Mouse (Mus musculus): Measurements from ENCODE around the gene Coro2b. TPM values are rescaled to one million over a fixed set of nuclear protein-coding genes. Genes with fewer than 3 reads are reported as not detected.

Gene Coro2b
- total RNA-seq (2021) = 10 to 100 TPM; 17.9 to 20.3 TPM

- DNase-seq = peak; percentile 78 to 81
- intact Hi-C loops (cut with DNase I) = loop anchor here (2.0 kb wide), 1 partner anchor 60 kb away; no protein-coding TSS in a partner anchor
Observed at GRCm38 (mm10) chr9:62536655-62537631, at the start of gene Coro2b. TSS of gene Coro2b (minus strand) at chr9:62537044.

GRCm38 (mm10) chr9:62577558-62577957 is 40.7 kb upstream of the Coro2b start:
- no peak for DNase-seq
- intact Hi-C loops (cut with DNase I) = no loop called here

DNA sequence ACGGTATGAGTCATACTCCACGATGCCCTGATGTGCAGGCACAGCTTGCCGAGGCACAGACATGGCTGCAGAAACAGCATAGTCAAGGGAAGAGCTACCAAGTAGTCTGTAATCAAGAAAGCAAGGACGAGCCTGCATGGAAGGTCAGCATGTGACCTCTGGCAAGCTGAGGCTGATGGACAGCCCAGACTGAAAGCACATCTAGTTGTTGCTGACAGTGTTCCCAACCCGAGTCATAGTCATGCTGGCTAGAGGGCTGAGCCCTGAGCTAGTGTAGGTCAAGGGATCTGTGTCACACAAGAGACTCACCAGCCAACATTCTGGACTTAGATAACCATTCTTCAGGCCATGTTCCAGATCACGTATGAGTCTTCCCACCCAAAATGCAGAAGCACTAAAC is 32.3 kb upstream of the Coro2b start:
- peak; percentile 77 to 79 for DNase-seq
- intact Hi-C loops (cut with DNase I) = no loop called here

DNA sequence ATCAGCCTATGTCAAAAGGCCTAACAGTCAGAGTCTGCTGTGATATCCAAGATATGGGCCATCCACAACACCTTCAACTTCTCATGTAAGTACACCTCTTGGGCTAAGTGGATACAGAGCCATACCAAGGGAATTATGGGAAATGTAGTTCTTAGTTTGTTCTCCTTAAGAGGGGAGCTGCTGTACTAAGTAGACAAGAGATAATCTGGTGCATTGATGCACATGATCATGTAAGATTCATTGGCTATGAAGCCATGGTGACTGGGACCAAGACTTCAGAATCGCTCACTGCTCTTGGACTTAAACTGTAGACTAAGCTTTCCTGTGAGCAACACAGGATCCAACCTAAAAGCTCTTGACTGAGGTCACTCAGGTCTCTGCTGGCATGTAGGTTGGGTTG is 31.0 kb upstream of the Coro2b start:
- intact Hi-C loops (cut with DNase I) = no loop called here
- DNase-seq = no peak

DNA sequence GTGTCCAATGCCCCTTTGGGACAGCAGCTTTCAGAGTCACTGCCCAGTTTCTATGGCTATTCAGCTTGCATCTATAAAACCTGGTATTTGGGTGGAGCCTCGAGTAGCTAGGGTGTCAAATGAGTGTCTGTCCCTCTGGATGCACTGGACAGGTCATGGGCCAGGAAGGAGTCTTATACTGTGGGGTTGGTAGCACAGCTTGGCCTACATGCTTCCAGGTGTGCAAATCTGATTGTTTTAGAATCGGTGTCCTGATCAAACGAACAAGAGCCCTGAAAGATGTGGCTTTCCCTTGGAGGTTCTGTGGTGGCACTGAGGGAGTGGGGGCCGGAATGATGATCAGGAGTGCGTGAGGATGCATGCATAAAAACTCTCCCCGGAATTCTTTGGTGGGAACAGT is 25.4 kb upstream of the Coro2b start:
- intact Hi-C loops (cut with DNase I) = no loop called here
- DNase-seq = no peak

GRCm38 (mm10) chr9:62560432-62560831 is 23.6 kb upstream of the Coro2b start:
- DNase-seq = no peak
- intact Hi-C loops (cut with DNase I) = no loop called here

DNA sequence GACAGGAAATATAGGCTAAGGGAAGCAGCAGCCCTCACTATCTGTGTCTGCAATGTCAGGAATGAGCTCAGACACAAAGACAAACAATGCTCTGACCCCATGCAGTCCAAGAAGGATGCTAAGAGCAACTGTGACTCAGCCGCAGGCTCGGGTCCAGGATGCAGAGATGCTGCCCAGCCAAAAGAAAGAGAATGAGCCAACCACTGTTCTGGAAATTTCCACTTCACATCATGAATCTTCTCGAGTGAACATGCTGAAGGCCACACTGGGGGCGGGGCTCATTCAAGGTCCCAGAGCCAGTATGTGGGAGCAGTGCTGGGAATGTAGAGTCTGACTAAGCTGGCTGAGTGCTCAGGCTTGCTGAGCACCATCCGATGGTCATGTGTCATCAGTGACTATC is 23.2 kb upstream of the Coro2b start:
- intact Hi-C loops (cut with DNase I) = no loop called here
- peak; percentile 86 to 90 for DNase-seq

DNA sequence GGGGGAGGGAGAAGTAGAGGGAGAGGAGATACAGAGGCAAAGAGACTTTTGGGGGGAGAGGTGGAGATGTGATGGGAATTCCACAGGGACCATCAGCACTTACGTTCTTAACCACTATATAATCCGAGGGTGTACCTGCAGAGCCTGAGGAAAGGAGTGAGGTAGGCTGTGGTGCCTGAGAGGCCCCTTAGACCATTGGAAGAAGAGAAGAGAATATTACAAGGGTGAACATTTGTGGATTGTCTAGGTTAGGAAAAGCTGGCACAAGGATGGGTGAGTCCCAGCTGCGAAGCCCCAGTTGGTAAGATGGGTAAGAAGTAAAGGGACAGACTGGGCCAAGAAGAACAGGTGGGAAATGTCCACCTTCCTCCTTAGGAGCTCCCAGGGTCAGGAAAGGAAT is 22.6 kb upstream of the Coro2b start:
- DNase-seq = no peak
- intact Hi-C loops (cut with DNase I) = loop anchor here (5.0 to 10.0 kb wide), 2 partner anchors 218 to 515 kb away; no protein-coding TSS in a partner anchor

GRCm38 (mm10) chr9:62558058-62558457 is 21.2 kb upstream of the Coro2b start:
- no peak for DNase-seq
- intact Hi-C loops (cut with DNase I) = loop anchor here (5.0 to 10.0 kb wide), 2 partner anchors 219 to 513 kb away; no protein-coding TSS in a partner anchor

DNA sequence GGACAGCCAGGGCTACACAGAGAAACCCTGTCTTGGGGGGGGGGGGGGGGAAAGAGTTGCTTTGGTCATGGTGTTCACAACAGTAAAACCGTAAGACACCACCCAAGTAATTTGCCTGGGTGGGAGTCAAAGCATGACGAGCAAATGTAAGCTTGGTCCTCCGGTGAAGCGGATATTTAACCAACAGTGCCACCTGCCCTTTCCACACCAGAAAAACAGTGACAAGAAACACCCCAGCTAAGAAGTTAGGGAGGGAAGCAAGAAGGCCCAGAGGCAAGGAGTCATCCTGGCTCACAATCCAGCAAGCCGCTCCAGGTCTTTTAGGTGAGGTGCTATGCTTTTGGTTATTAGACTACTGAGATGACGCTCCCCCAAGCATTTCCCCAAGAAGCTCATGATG is 19.9 kb upstream of the Coro2b start:
- intact Hi-C loops (cut with DNase I) = loop anchor here (5.0 to 10.0 kb wide), 2 partner anchors 221 to 512 kb away; no protein-coding TSS in a partner anchor
- no peak for DNase-seq

- peak; percentile 60 to 83 for DNase-seq
- intact Hi-C loops (cut with DNase I) = loop anchor here (5.0 to 10.0 kb wide), 2 partner anchors 222 to 511 kb away; no protein-coding TSS in a partner anchor
Observed at GRCm38 (mm10) chr9:62555258-62555856, 18.5 kb upstream of the Coro2b start.

DNA sequence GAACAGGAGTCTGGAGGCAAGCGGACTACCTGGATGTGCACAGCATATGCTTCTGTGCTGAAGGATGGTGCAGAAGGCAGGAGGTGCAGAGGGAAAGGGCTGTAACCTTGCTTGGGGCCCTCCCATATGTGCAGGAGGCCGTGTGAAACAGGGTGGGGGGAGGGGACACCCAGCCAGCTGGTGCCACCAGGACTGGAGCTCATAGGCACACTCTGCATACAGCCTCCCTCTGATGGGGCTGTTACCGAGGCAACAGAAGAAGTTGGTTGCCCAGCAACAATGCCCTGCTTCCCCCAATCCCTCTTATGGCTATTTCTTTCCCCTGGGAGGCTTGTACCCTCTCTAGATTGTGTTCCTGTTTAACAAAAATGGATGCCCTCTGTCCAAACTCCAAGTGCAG is 17.8 kb upstream of the Coro2b start:
- no peak for DNase-seq
- intact Hi-C loops (cut with DNase I) = loop anchor here (5.0 to 10.0 kb wide), 3 partner anchors 137 to 510 kb away; no protein-coding TSS in a partner anchor

DNA sequence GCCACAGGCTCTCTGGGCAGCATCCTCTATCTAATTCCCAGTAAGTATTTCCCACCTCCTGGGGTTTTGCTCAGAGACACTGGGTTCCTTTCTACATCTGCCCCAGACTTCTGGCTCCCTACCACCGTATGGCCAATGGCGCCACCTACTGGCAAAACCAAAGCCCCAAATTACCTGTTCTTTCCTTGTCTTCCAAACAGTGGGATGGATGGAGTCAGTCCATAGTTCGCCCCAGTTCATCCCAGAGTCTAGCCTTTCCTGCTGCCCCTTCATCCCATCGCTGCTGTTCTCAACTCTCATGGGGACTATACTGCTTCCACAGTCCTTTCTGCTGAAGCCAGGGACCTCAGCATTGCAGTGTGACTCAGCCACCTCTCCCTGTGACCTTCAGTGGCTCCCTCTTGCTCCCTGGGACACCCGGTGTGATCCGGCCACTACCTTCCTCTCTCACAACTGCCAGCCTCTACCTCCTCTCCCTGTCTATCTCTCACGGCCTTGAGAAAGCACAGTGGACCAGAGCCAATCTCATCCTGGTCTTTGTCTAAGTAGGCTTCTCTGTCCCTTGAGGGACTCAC is 16.6 kb upstream of the Coro2b start:
- DNase-seq = peak; percentile 70 to 85
- intact Hi-C loops (cut with DNase I) = loop anchor here (1.0 to 10.0 kb wide), 4 partner anchors 136 to 509 kb away; no protein-coding TSS in a partner anchor

DNA sequence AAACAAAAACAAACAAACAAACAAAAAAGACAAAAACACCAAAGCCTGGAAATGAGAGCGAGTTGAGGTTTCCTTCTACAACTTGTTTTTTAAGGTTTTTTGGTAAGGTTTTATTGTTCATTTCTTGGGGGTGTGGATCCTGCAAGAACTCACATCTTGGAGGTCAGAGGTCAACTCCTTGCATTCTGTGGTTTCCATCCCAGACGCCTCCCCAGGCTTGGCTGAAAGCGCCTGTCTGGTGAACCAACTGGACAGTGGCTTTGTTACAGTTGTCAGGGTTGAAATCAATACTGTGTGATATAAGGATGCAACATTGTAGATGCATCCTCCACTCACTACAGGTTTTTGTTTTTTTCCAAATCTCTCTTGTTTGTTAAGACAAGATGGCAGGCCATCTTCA is 14.7 kb upstream of the Coro2b start:
- intact Hi-C loops (cut with DNase I) = loop anchor here (5.0 to 10.0 kb wide), 2 partner anchors 134 to 507 kb away; no protein-coding TSS in a partner anchor
- DNase-seq = no peak

GRCm38 (mm10) chr9:62550661-62551093 is 13.8 kb upstream of the Coro2b start:
- peak; percentile 69 to 80 for DNase-seq
- intact Hi-C loops (cut with DNase I) = loop anchor here (1.0 to 10.0 kb wide), 3 partner anchors 80 to 506 kb away; no protein-coding TSS in a partner anchor

DNA sequence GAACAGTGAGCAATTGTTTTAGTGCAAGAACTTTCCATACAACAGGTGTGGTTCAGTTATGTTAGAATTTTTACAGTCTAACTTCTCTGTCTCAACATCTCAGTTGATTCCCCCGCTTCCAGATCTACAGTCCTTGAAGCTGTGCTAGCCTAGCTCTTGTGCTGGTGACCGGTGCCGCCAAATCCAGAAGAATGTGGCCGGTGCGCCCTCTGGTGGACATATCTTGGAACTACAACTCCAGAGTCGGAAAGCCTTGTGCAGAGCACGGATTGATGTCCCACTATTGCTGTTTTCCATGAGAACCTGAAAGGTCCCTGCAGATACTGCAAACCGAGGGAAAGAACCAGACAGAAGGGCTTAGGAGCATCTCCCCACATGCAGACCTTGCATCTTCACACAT is 13.0 kb upstream of the Coro2b start:
- peak; percentile 94 to 96 for DNase-seq
- intact Hi-C loops (cut with DNase I) = loop anchor here (1.0 to 10.0 kb wide), 3 partner anchors 80 to 505 kb away; no protein-coding TSS in a partner anchor

DNA sequence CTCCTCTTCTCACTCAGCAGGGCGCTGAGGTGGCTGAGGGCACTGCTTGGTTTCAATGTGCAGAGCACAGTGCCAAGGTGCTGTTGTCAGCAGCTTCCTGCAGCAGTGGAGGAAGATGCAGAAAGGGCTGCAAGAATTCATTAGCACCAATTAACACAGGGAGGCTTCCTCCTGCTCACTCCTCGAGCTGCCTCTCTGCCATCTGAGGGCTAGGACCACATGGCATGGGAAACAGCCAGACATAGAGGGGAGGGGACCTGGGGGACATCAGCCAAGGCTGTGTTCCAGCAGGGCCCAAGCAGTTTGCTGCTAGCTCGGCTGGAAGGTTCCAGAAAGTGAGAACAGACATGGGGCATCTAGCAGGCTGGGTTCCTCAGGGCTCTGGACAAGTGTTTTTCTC is 10.6 kb upstream of the Coro2b start:
- intact Hi-C loops (cut with DNase I) = no loop called here
- no peak for DNase-seq

- DNase-seq = no peak
- intact Hi-C loops (cut with DNase I) = no loop called here
Observed at GRCm38 (mm10) chr9:62544856-62545255, 8.0 kb upstream of the Coro2b start.

GRCm38 (mm10) chr9:62543878-62544277 is 7.0 kb upstream of the Coro2b start:
- intact Hi-C loops (cut with DNase I) = no loop called here
- DNase-seq = no peak

GRCm38 (mm10) chr9:62541606-62542005 is 4.8 kb upstream of the Coro2b start:
- intact Hi-C loops (cut with DNase I) = no loop called here
- no peak for DNase-seq

DNA sequence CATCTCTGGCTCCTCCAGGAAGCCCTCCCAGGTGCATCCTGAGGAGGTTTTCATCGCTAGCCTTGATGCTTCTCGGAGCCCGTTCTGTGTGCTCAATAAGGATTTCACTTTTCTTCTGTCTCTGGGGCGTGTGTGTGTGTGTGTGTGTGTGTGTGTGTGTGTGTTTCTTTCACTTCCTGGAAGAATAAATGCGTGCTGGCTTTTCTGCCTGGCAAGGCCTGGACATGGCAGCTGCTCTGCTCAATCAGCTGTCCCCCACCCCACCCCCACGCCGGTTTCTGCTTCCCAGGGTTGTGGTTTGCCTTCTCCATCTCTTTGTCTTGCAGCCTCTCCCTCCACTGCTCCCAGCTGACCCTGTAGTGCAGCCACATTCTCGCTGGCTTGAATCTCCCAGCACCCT is 4.3 kb upstream of the Coro2b start:
- intact Hi-C loops (cut with DNase I) = no loop called here
- DNase-seq = peak; percentile 45 to 60

Measured in heart, postnatal 10 days (tissue).